Mouse (Mus musculus): ENCODE results near the gene Acad11. TPM values are rescaled to one million over a fixed set of nuclear protein-coding genes. Genes with fewer than 3 reads are reported as not detected.

Gene Acad11
- polyA plus RNA-seq, 1 experiment from 2014 or later, result 16.7 TPM

- Histone ChIP-seq H3K4me3 (ENCODE audit: low read length) (no peak overlapping the region), H3K4me2 (ENCODE audit: low read depth, low read length) (no peak overlapping the region), H3K9me3 (replicated peaks; ENCODE audit: control insufficient read depth, low read length) (no peaks in the 10 kb centered on the region), H3K9ac (ENCODE audit: low read length) (no peak overlapping the region), H3K27ac (ENCODE audit: low read length) (no peak overlapping the region), H3K36me3 (ENCODE audit: control insufficient read depth, insufficient read depth) (no peaks in the 10 kb centered on the region), H3K4me1 (ENCODE audit: control insufficient read depth, insufficient read depth, low read length) (peaks cover 4% of the 10 kb centered on the region), H3K27me3 (ENCODE audit: control insufficient read depth, insufficient read depth, low read length) (no peaks in the 10 kb centered on the region)
- no peak for ATAC-seq (replicated peaks; ENCODE audit: extremely low read depth, insufficient read depth, low FRiP score)
- WGBS, result 86% methylated on average over 11 of the region's 11 CpGs
These were observed 35.9 kb downstream of the Acad11 start for GRCm38 (mm10) chr9:104099060-104099459.

DNA sequence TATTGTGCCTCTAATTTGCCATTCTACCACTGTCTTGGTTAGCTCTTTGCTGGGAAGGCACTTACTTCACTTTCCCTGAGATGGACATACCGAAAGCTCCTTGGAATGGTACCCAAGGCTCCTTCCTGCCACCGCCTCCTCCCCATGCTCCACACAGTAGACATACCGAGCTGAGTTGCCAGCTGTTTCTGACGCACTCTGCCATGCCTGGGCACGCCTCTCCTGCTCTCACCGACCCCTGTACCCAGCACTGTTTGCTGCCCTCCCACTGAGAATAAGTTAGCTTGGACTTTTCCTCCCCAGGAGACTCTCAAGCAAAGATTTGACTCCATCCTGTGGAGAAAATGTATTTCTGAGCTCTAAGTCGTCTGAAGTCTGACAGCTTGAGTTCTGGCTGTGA, 37.6 kb downstream of the Acad11 start:
- Histone ChIP-seq H3K4me2 (ENCODE audit: low read depth, low read length) (0 out of 2 replicates have a peak overlapping the region, but pooled peaks have one; percentile 19), H3K4me1 (ENCODE audit: control insufficient read depth, insufficient read depth, low read length) (peaks cover 4% of the 10 kb centered on the region), H3K9ac (ENCODE audit: low read length) (no peak overlapping the region), H3K4me3 (ENCODE audit: low read length) (no peak overlapping the region), H3K27me3 (ENCODE audit: control insufficient read depth, insufficient read depth, low read length) (no peaks in the 10 kb centered on the region), H3K36me3 (ENCODE audit: control insufficient read depth, insufficient read depth) (no peaks in the 10 kb centered on the region), H3K9me3 (replicated peaks; ENCODE audit: control insufficient read depth, low read length) (no peaks in the 10 kb centered on the region), H3K27ac (ENCODE audit: low read length) (no peak overlapping the region)
- ATAC-seq (replicated peaks; ENCODE audit: extremely low read depth, insufficient read depth, low FRiP score), result no peak; the same call in 1 of the 2 replicates
- WGBS, result 56% methylated on average over 7 of the region's 7 CpGs

GRCm38 (mm10) chr9:104101458-104101857, 38.3 kb downstream of the Acad11 start:
- Histone ChIP-seq H3K4me1 (ENCODE audit: control insufficient read depth, insufficient read depth, low read length) (peaks cover 4% of the 10 kb centered on the region), H3K36me3 (ENCODE audit: control insufficient read depth, insufficient read depth) (no peaks in the 10 kb centered on the region), H3K9ac (ENCODE audit: low read length) (no peak overlapping the region), H3K27me3 (ENCODE audit: control insufficient read depth, insufficient read depth, low read length) (no peaks in the 10 kb centered on the region), H3K4me2 (ENCODE audit: low read depth, low read length) (peak overlapping the region; percentile 15), H3K27ac (ENCODE audit: low read length) (peak overlapping the region; percentile 56; the same call in 1 of the 2 replicates), H3K9me3 (replicated peaks; ENCODE audit: control insufficient read depth, low read length) (no peaks in the 10 kb centered on the region), H3K4me3 (ENCODE audit: low read length) (peak overlapping the region; percentile 17)
- no peak for ATAC-seq (replicated peaks; ENCODE audit: extremely low read depth, insufficient read depth, low FRiP score)
- WGBS, result 46% methylated on average over 3 of the region's 3 CpGs

- peak; percentile 55 for ATAC-seq (replicated peaks; ENCODE audit: extremely low read depth, insufficient read depth, low FRiP score)
- Histone ChIP-seq H3K27me3 (ENCODE audit: control insufficient read depth, insufficient read depth, low read length) (no peaks in the 10 kb centered on the region), H3K27ac (ENCODE audit: low read length) (peak overlapping the region; percentile 56), H3K4me1 (ENCODE audit: control insufficient read depth, insufficient read depth, low read length) (peaks cover 4% of the 10 kb centered on the region), H3K4me2 (ENCODE audit: low read depth, low read length) (peak overlapping the region; percentile 15; the same call in 1 of the 2 replicates), H3K9me3 (replicated peaks; ENCODE audit: control insufficient read depth, low read length) (no peaks in the 10 kb centered on the region), H3K9ac (ENCODE audit: low read length) (no peak overlapping the region), H3K36me3 (ENCODE audit: control insufficient read depth, insufficient read depth) (no peaks in the 10 kb centered on the region), H3K4me3 (ENCODE audit: low read length) (peak overlapping the region; percentile 17)
- WGBS, result 24% methylated on average over 6 of the region's 6 CpGs
These were observed 39.1 kb downstream of the Acad11 start for GRCm38 (mm10) chr9:104102301-104102700.

GRCm38 (mm10) chr9:104102901-104103300, 39.7 kb downstream of the Acad11 start:
- Histone ChIP-seq H3K9me3 (replicated peaks; ENCODE audit: control insufficient read depth, low read length) (no peaks in the 10 kb centered on the region), H3K4me3 (ENCODE audit: low read length) (no peak overlapping the region), H3K4me2 (ENCODE audit: low read depth, low read length) (no peak overlapping the region), H3K27ac (ENCODE audit: low read length) (peak overlapping the region; percentile 52), H3K27me3 (ENCODE audit: control insufficient read depth, insufficient read depth, low read length) (no peaks in the 10 kb centered on the region), H3K4me1 (ENCODE audit: control insufficient read depth, insufficient read depth, low read length) (peaks cover 4% of the 10 kb centered on the region), H3K36me3 (ENCODE audit: control insufficient read depth, insufficient read depth) (no peaks in the 10 kb centered on the region), H3K9ac (ENCODE audit: low read length) (no peak overlapping the region)
- no peak for ATAC-seq (replicated peaks; ENCODE audit: extremely low read depth, insufficient read depth, low FRiP score)
- WGBS, result 62% methylated on average over 2 of the region's 2 CpGs

GRCm38 (mm10) chr9:104104986-104105385, 41.8 kb downstream of the Acad11 start:
- no peak for ATAC-seq (replicated peaks; ENCODE audit: extremely low read depth, insufficient read depth, low FRiP score)
- WGBS, result 79% methylated on average over 2 of the region's 2 CpGs
- no peak overlapping the region for H3K27ac ChIP-seq (ENCODE audit: low read length)

DNA sequence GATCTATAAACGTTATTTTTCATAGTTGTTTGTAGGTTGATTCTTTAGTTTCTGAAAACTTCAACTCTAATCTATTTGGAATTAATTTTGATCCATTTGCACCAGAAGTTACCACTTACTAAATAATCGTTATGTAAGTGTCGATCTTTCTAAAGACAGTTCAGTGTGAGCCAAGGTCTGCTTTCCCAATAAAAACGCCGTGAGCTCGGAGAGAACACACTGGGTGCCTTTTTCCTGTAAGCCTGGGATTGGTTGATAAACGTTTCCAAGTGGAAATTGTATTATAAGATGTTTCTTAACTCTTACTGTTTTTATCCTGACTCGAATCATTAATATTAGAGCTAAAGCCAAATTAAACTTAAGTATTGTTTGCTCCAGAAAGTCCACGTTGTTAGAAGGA, 43.8 kb downstream of the Acad11 start:
- no peak overlapping the region for H3K4me3 ChIP-seq (ENCODE audit: low read length)
- no peak overlapping the region for H3K4me2 ChIP-seq (ENCODE audit: low read depth, low read length)
- no peak for ATAC-seq (replicated peaks; ENCODE audit: extremely low read depth, insufficient read depth, low FRiP score)
- H3K27ac ChIP-seq (ENCODE audit: low read length), result peak overlapping the region; percentile 1; the same call in 1 of the 2 replicates
- H3K36me3 ChIP-seq (ENCODE audit: control insufficient read depth, insufficient read depth), result 0 out of 2 replicates have a peak, but pooled peaks cover 4% of the 10 kb centered on the region
- H3K9ac ChIP-seq (ENCODE audit: low read length), result no peak overlapping the region
- H3K4me1 ChIP-seq (ENCODE audit: control insufficient read depth, insufficient read depth, low read length), result peaks cover 2% of the 10 kb centered on the region
- 57% methylated on average over 9 of the region's 9 CpGs for WGBS
- no peaks in the 10 kb centered on the region for H3K27me3 ChIP-seq (ENCODE audit: control insufficient read depth, insufficient read depth, low read length)
- H3K9me3 ChIP-seq (replicated peaks; ENCODE audit: control insufficient read depth, low read length), result peaks cover 7% of the 10 kb centered on the region

More at GRCm38 (mm10) chr9:104104986-104105385, 41.8 kb downstream of the Acad11 start:
- H3K9me3 ChIP-seq (replicated peaks; ENCODE audit: control insufficient read depth, low read length), result no peaks in the 10 kb centered on the region
- no peaks in the 10 kb centered on the region for H3K36me3 ChIP-seq (ENCODE audit: control insufficient read depth, insufficient read depth)
- H3K9ac ChIP-seq (ENCODE audit: low read length), result no peak overlapping the region
- no peak overlapping the region for H3K4me2 ChIP-seq (ENCODE audit: low read depth, low read length)
- H3K27me3 ChIP-seq (ENCODE audit: control insufficient read depth, insufficient read depth, low read length), result no peaks in the 10 kb centered on the region
- H3K4me1 ChIP-seq (ENCODE audit: control insufficient read depth, insufficient read depth, low read length), result peaks cover 4% of the 10 kb centered on the region
- no peak overlapping the region for H3K4me3 ChIP-seq (ENCODE audit: low read length)

- 32% methylated on average over 6 of the region's 6 CpGs for WGBS
- H3K4me2 ChIP-seq (ENCODE audit: low read depth, low read length), result no peak overlapping the region
- ATAC-seq (replicated peaks; ENCODE audit: extremely low read depth, insufficient read depth, low FRiP score), result peak; percentile 37; the same call in 1 of the 2 replicates
These were observed 44.3 kb downstream of the Acad11 start for GRCm38 (mm10) chr9:104107482-104107881.

DNA sequence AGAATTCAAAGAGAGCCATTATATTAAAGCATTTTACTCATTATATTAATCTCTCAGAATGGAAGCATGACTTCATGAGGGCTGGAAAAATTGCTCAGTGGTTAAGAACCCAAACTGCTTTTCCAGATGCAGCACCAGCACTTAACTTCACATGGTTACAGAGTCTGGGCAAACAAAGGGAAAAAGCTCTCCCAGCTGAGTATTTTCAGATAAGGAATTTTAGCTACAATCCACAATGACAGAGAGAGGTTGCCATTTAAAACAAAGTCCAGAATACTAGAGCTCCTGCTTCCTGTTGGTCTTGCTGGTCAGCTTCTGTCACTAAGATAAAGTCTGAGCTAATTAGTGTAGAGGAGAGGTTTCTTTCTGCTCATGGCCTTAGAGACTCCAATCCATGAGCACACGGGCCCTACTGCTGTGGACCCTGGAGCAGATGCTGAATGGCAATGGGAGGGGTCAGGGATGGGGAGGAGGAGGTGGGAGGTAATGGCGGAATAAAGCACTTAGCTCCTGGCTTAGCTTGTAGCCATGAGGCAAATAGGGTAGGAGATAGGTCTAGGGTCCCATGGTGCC, 45.5 kb downstream of the Acad11 start:
- WGBS, result 49% methylated on average over 2 of the region's 2 CpGs
- H3K4me3 ChIP-seq (ENCODE audit: low read length), result no peak overlapping the region
- H3K4me2 ChIP-seq (ENCODE audit: low read depth, low read length), result no peak overlapping the region
- no peak overlapping the region; the same call in 1 of the 2 replicates for H3K27ac ChIP-seq (ENCODE audit: low read length)
- 0 out of 2 replicates have a peak, but pooled peaks cover 4% of the 10 kb centered on the region for H3K36me3 ChIP-seq (ENCODE audit: control insufficient read depth, insufficient read depth)
- H3K9me3 ChIP-seq (replicated peaks; ENCODE audit: control insufficient read depth, low read length), result peaks cover 7% of the 10 kb centered on the region
- no peak overlapping the region for H3K9ac ChIP-seq (ENCODE audit: low read length)
- peak; percentile 58; the same call in 1 of the 2 replicates for ATAC-seq (replicated peaks; ENCODE audit: extremely low read depth, insufficient read depth, low FRiP score)
- no peaks in the 10 kb centered on the region for H3K27me3 ChIP-seq (ENCODE audit: control insufficient read depth, insufficient read depth, low read length)
- no peaks in the 10 kb centered on the region for H3K4me1 ChIP-seq (ENCODE audit: control insufficient read depth, insufficient read depth, low read length)

More at GRCm38 (mm10) chr9:104107482-104107881, 44.3 kb downstream of the Acad11 start:
- Histone ChIP-seq H3K36me3 (ENCODE audit: control insufficient read depth, insufficient read depth) (0 out of 2 replicates have a peak, but pooled peaks cover 4% of the 10 kb centered on the region), H3K4me1 (ENCODE audit: control insufficient read depth, insufficient read depth, low read length) (no peaks in the 10 kb centered on the region), H3K27me3 (ENCODE audit: control insufficient read depth, insufficient read depth, low read length) (no peaks in the 10 kb centered on the region), H3K27ac (ENCODE audit: low read length) (peak overlapping the region; percentile 32; the same call in 1 of the 2 replicates), H3K9ac (ENCODE audit: low read length) (no peak overlapping the region), H3K9me3 (replicated peaks; ENCODE audit: control insufficient read depth, low read length) (peaks cover 7% of the 10 kb centered on the region), H3K4me3 (ENCODE audit: low read length) (no peak overlapping the region)

All from heart, embryonic 16.5 days (tissue).